Mouse (Mus musculus): ENCODE data around the gene Arvcf.

Gene Arvcf

GRCm38 (mm10) chr16:18387704-18388582 is 40.0 kb downstream of the Arvcf start:
- in situ Hi-C loops (cut with MseI, MboI) = no loop called here

GRCm38 (mm10) chr16:18388583-18389435 is 40.8 kb downstream of the Arvcf start:
- in situ Hi-C loops (cut with MseI, MboI) = no loop called here

- in situ Hi-C loops (cut with MseI, MboI) = no loop called here
Observed at GRCm38 (mm10) chr16:18390399-18390798, 42.4 kb downstream of the Arvcf start.

- in situ Hi-C loops (cut with MseI, MboI) = no loop called here
Observed at GRCm38 (mm10) chr16:18391127-18391526, 43.1 kb downstream of the Arvcf start.

GRCm38 (mm10) chr16:18391728-18392127 is 43.7 kb downstream of the Arvcf start:
- in situ Hi-C loops (cut with MseI, MboI) = no loop called here

GRCm38 (mm10) chr16:18392469-18393426 is 44.8 kb downstream of the Arvcf start:
- in situ Hi-C loops (cut with MseI, MboI) = no loop called here

GRCm38 (mm10) chr16:18393595-18393994 is 45.6 kb downstream of the Arvcf start:
- in situ Hi-C loops (cut with MseI, MboI) = no loop called here

GRCm38 (mm10) chr16:18394056-18394455 is 46.1 kb downstream of the Arvcf start:
- in situ Hi-C loops (cut with MseI, MboI) = no loop called here

GRCm38 (mm10) chr16:18394777-18395619 is 47.0 kb downstream of the Arvcf start:
- in situ Hi-C loops (cut with MseI, MboI) = no loop called here

GRCm38 (mm10) chr16:18395620-18396036 is 47.6 kb downstream of the Arvcf start:
- in situ Hi-C loops (cut with MseI, MboI) = no loop called here

GRCm38 (mm10) chr16:18396201-18396600 is 48.2 kb downstream of the Arvcf start:
- in situ Hi-C loops (cut with MseI, MboI) = no loop called here

GRCm38 (mm10) chr16:18396791-18397621 is 49.0 kb downstream of the Arvcf start:
- in situ Hi-C loops (cut with MseI, MboI) = no loop called here

- in situ Hi-C loops (cut with MseI, MboI) = no loop called here
Observed at GRCm38 (mm10) chr16:18400028-18400427, 52.0 kb downstream of the Arvcf start.

- in situ Hi-C loops (cut with MseI, MboI) = no loop called here
Observed at GRCm38 (mm10) chr16:18400472-18401216, 52.7 kb downstream of the Arvcf start.

- in situ Hi-C loops (cut with MseI, MboI) = no loop called here
Observed at GRCm38 (mm10) chr16:18403285-18403684, 55.3 kb downstream of the Arvcf start.

- in situ Hi-C loops (cut with MseI, MboI) = no loop called here
Observed at GRCm38 (mm10) chr16:18405091-18405854, 57.3 kb downstream of the Arvcf start.

GRCm38 (mm10) chr16:18405876-18406275 is 57.9 kb downstream of the Arvcf start:
- in situ Hi-C loops (cut with MseI, MboI) = no loop called here

- in situ Hi-C loops (cut with MseI, MboI) = no loop called here
Observed at GRCm38 (mm10) chr16:18406293-18406692, 58.3 kb downstream of the Arvcf start.
